Mouse (Mus musculus): ENCODE data around the gene Arhgap30. TPM values are rescaled to one million over a fixed set of nuclear protein-coding genes. Genes with fewer than 3 reads are reported as not detected.

Gene Arhgap30
- total and polyA plus RNA-seq, 3 experiments: 52.0 to 78.5 (median 70.8) TPM

DNA sequence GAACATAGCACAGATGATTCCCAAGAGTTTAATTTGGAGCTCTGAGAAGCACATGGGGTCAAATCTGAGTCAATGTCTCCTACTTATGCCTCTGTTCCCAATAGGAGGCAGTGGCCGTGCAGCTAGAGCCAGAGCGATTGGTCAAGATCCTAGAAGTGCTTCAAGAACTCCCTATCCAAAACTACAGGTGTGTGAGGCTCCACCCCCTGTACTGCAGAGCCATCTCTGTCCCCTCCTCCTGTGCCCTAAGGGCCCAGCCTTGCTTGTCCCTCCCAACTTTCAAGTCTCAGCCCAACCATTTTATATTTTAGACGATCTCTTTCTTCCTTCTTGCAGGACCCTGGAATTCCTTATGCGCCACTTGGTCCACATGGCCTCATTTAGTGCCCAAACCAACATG is 13.1 kb downstream of the Arhgap30 start:
- TF ChIP-seq E2F4 (IDR thresholded peaks at IDR 0.05; ENCODE audit: insufficient replicate concordance, low read depth, low read length) (no peak), MYC (IDR thresholded peaks at IDR 0.05; ENCODE audit: low read depth, low read length) (no peak), JUN (IDR thresholded peaks at IDR 0.05; ENCODE audit: insufficient read depth, low read depth, low read length) (no peak), CTCF (conservative IDR thresholded peaks at IDR 0.05 in 1 of 2, IDR thresholded peaks at IDR 0.05 in 1 of 2; ENCODE audit: low read depth in 2 of 2, low read length in 2 of 2) (no peak), MEF2A (IDR thresholded peaks at IDR 0.05; ENCODE audit: borderline replicate concordance, low read depth, low read length) (no peak), ZNF384 (IDR thresholded peaks at IDR 0.05; ENCODE audit: low read depth, low read length) (no peak), MAX (IDR thresholded peaks at IDR 0.05; ENCODE audit: low read length) (no peak), CHD1 (IDR thresholded peaks at IDR 0.05; ENCODE audit: low read depth, low read length) (no peak)
- H3K27me3 ChIP-seq (replicated peaks): no peaks in the 10 kb centered on the region
- no peak for DNase-seq (ENCODE audit: extremely low read depth)
- H3K79me2 ChIP-seq (replicated peaks; ENCODE audit: control insufficient read depth, extremely low read depth, insufficient read depth, poor library complexity, severe bottlenecking): peaks cover 27% of the 10 kb centered on the region
- H3K4me3 ChIP-seq (replicated peaks in 1 of 3; ENCODE audit: low read depth in 2 of 3, low read length in 2 of 3, poor library complexity in 1 of 3): no peak overlapping the region
- peaks cover 0 to 6% of the 10 kb centered on the region in 2 experiments; a peak in 1 of 4 replicates for H3K4me1 ChIP-seq (ENCODE audit: control insufficient read depth in 1 of 2, insufficient read depth in 2 of 2)
- no peak overlapping the region for H3K27ac ChIP-seq (ENCODE audit: insufficient read depth, low read depth)
- no peak overlapping the region for H3K4me2 ChIP-seq (ENCODE audit: insufficient read depth, low read depth, poor library complexity, severe bottlenecking)
- H3K36me3 ChIP-seq (replicated peaks in 1 of 2; ENCODE audit: control insufficient read depth in 1 of 2, insufficient read depth in 1 of 2, low read length in 1 of 2): peaks cover 87 to 94% of the 10 kb centered on the region in 2 experiments
- H3K9me3 ChIP-seq (replicated peaks; ENCODE audit: low read length): no peaks in the 10 kb centered on the region
- H3K9ac ChIP-seq (ENCODE audit: insufficient read depth, low read depth): no peak overlapping the region
- in situ Hi-C loops (cut with MboI; ENCODE audit: low pct_ligation_motif_present, low pct_unique_long_range_greater_than_20kb, low sequenced_read_pairs): no loop called here
- dilution Hi-C loops (cut with MboI; ENCODE audit: extremely low pct_ligation_motif_present, extremely low pct_unique_long_range_greater_than_20kb, low sequenced_read_pairs): no loop called here

DNA sequence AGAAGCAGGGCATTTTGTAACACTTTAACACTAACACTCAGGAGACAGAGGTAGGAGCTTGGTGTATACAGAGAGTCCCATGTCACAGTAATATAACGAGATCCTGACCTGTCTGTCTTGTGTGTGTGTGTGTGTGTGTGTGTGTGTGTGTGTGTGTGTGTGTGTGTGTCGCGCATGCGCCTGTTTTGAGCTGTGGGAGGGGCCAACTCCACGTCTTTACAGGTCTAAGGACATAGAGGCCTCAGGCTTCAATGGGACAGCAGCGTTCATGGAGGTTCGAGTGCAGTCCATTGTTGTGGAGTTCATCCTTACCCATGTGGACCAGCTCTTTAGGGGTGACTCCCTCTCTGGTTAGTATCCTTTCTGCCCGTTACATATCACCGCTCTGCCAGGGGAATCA is 14.2 kb downstream of the Arhgap30 start:
- DNase-seq (ENCODE audit: extremely low read depth): no peak
- dilution Hi-C loops (cut with MboI; ENCODE audit: extremely low pct_ligation_motif_present, extremely low pct_unique_long_range_greater_than_20kb, low sequenced_read_pairs): no loop called here
- Histone ChIP-seq H3K79me2 (replicated peaks; ENCODE audit: control insufficient read depth, extremely low read depth, insufficient read depth, poor library complexity, severe bottlenecking) (peaks cover 16% of the 10 kb centered on the region), H3K27me3 (replicated peaks) (no peaks in the 10 kb centered on the region), H3K27ac (ENCODE audit: insufficient read depth, low read depth) (no peak overlapping the region), H3K9ac (ENCODE audit: insufficient read depth, low read depth) (no peak overlapping the region), H3K4me3 (replicated peaks in 1 of 3; ENCODE audit: low read depth in 2 of 3, low read length in 2 of 3, poor library complexity in 1 of 3) (no peak overlapping the region), H3K4me2 (ENCODE audit: insufficient read depth, low read depth, poor library complexity, severe bottlenecking) (no peak overlapping the region), H3K36me3 (replicated peaks in 1 of 2; ENCODE audit: control insufficient read depth in 1 of 2, insufficient read depth in 1 of 2, low read length in 1 of 2) (peaks cover 89 to 96% of the 10 kb centered on the region in 2 experiments), H3K9me3 (replicated peaks; ENCODE audit: low read length) (no peaks in the 10 kb centered on the region), H3K4me1 (ENCODE audit: control insufficient read depth in 1 of 2, insufficient read depth in 2 of 2) (peaks cover 0 to 12% of the 10 kb centered on the region in 2 experiments; a peak in 1 of 4 replicates)
- TF ChIP-seq IRF4 (IDR thresholded peaks at IDR 0.05; ENCODE audit: low read depth, low read length) (no peak), ELF1 (IDR thresholded peaks at IDR 0.05; ENCODE audit: low read depth, low read length) (no peak), JUND (conservative IDR thresholded peaks at IDR 0.05; ENCODE audit: low read depth, low read length) (no peak), MEF2A (IDR thresholded peaks at IDR 0.05; ENCODE audit: borderline replicate concordance, low read depth, low read length) (no peak), MAZ (IDR thresholded peaks at IDR 0.05; ENCODE audit: low read depth, low read length) (no peak), GABPA (IDR thresholded peaks at IDR 0.05; ENCODE audit: insufficient replicate concordance, low read depth, low read length) (no peak), JUN (IDR thresholded peaks at IDR 0.05; ENCODE audit: insufficient read depth, low read depth, low read length) (no peak), UBTF (IDR thresholded peaks at IDR 0.05; ENCODE audit: low read depth, low read length) (no peak), RAD21 (IDR thresholded peaks at IDR 0.05; ENCODE audit: low read depth, low read length) (no peak), NRF1 (IDR thresholded peaks at IDR 0.05; ENCODE audit: low read depth, low read length) (no peak), SMC3 (IDR thresholded peaks at IDR 0.05; ENCODE audit: low read depth, low read length) (no peak), MAX (IDR thresholded peaks at IDR 0.05; ENCODE audit: low read length) (no peak), ZMIZ1 (IDR thresholded peaks at IDR 0.05; ENCODE audit: low read depth, low read length) (no peak), MAFK (IDR thresholded peaks at IDR 0.05; ENCODE audit: insufficient replicate concordance, low read length) (no peak), ETS1 (conservative IDR thresholded peaks at IDR 0.05; ENCODE audit: low read depth, low read length) (no peak), CTCF (conservative IDR thresholded peaks at IDR 0.05 in 1 of 2, IDR thresholded peaks at IDR 0.05 in 1 of 2; ENCODE audit: low read depth in 2 of 2, low read length in 2 of 2) (no peak), POLR2AphosphoS2 (IDR thresholded peaks at IDR 0.05; ENCODE audit: low read depth, low read length) (no peak), ZC3H11A (IDR thresholded peaks at IDR 0.05; ENCODE audit: low read depth, low read length) (no peak), ZNF384 (IDR thresholded peaks at IDR 0.05; ENCODE audit: low read depth, low read length) (no peak), POLR2A (IDR thresholded peaks at IDR 0.05; ENCODE audit: low read depth, low read length) (no peak)
- in situ Hi-C loops (cut with MboI; ENCODE audit: low pct_ligation_motif_present, low pct_unique_long_range_greater_than_20kb, low sequenced_read_pairs): no loop called here

Data from CH12.LX (cell line).